Mouse (Mus musculus) liver, embryonic 16.5 days (tissue): ENCODE measurements around the gene Guk1. TPM values are rescaled to one million over a fixed set of nuclear protein-coding genes. Genes with fewer than 3 reads are reported as not detected.
A peak's percentile ranks its signal among the peaks of the same experiment; 100 is the strongest.
"Not testable (repeated sequence)": the region's sequence is repeated elsewhere in the genome, so short reads cannot be mapped to it uniquely, and the experiment has no call there.

Source experiments
- ATAC-seq: fragments of 200-750 bp; cut with Nextera tagmentation; 2 replicates; pipeline ENCODE4 v1.8.0; 2017; ENCODE audit warnings: low read depth, mild to moderate bottlenecking, moderate number of reproducible peaks, moderate library complexity
- H3K27ac ChIP-seq: fragments of 300-500 bp; sonication (generic); 2 replicates; pipeline ENCODE4 v1.5.1; 2014; ENCODE audit warnings: mild to moderate bottlenecking, low read length
- H3K27me3 ChIP-seq: fragments of 300-500 bp; sonication (generic); 2 replicates; pipeline ENCODE4 v1.6.1; 2014; ENCODE audit warnings: low read depth, low read length, mixed read lengths; ENCODE audit not compliant: control insufficient read depth, insufficient read depth
- H3K36me3 ChIP-seq: fragments of 300-500 bp; sonication (generic); 2 replicates; pipeline ENCODE4 v1.6.1; 2014; ENCODE audit warnings: mild to moderate bottlenecking; ENCODE audit not compliant: control insufficient read depth, insufficient read depth
- H3K4me1 ChIP-seq: fragments of 300-500 bp; sonication (generic); 2 replicates; pipeline ENCODE4 v1.6.1; 2014; ENCODE audit warnings: low read depth, low read length, mixed read lengths; ENCODE audit not compliant: control insufficient read depth
- H3K4me2 ChIP-seq: fragments of 300-500 bp; sonication (generic); 2 replicates; pipeline ENCODE4 v1.6.1; 2014; ENCODE audit warnings: low read depth, low read length, mixed read lengths
- H3K4me3 ChIP-seq: fragments of 300-500 bp; sonication (generic); 2 replicates; pipeline ENCODE4 v1.5.1; 2014; ENCODE audit warnings: low read depth, mild to moderate bottlenecking, low read length
- H3K9ac ChIP-seq: fragments of 300-500 bp; sonication (generic); 2 replicates; pipeline ENCODE4 v1.6.1; 2014; ENCODE audit warnings: low read depth, low read length
- H3K9me3 ChIP-seq: fragments of 300-500 bp; sonication (generic); replicated peaks from 2 replicates; pipeline ENCODE4 v1.6.1; 2016; ENCODE audit warnings: low read length; ENCODE audit not compliant: control insufficient read depth
- WGBS: fragments of 180-500 bp; shearing (Covaris S2); extraction: QIAGEN DNeasy Blood & Tissue Kit; methylation state at CpG from one replicate; pipeline ENCODE4 v1.1.7; 2014; ENCODE audit not compliant: insufficient replicate concordance; 5-methylcytosine and 5-hydroxymethylcytosine counted together
- polyA plus RNA-seq: library from polyadenylated mRNA; unstranded; fragments of >200 nt; fragmentation: Nextera tagmentation; extraction: Ambion mirVana; gene quantifications from 2 replicates; pipeline ENCODE4 v1.2.1, GENCODE M21; 2015

Guk1 gene
- polyA plus RNA-seq, 1 experiment from 2014 or later: 55.0 TPM

DNA sequence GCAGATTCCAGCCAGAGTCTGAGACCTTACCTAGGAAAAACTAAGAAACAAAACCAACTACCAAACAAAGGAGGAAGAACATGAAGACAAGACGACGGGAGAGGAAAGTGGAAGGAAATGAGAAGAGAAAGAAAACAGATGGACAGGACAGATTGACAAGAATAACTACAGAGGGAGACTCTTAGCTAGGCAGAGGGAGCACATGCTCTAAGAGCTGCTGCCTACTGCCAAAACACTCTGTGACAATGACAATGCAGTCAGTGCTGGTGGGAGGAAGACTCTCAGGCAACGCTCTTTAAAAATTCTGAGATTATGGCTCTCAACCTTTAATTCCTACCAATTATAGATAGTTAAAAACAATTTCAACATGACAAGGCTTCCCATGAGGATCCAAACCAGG, 24.9 kb upstream of the Guk1 start:
- peaks cover 28% of the 10 kb centered on the region for H3K36me3 ChIP-seq
- WGBS: 22% methylated on average over 3 of the region's 3 CpGs
- H3K4me3 ChIP-seq: no peak overlapping the region
- peaks cover 12% of the 10 kb centered on the region for H3K4me1 ChIP-seq
- no peaks in the 10 kb centered on the region for H3K27me3 ChIP-seq
- no peak overlapping the region for H3K27ac ChIP-seq
- ATAC-seq: no peak
- H3K4me2 ChIP-seq: no peak overlapping the region
- no peak overlapping the region for H3K9ac ChIP-seq
- no peaks in the 10 kb centered on the region for H3K9me3 ChIP-seq

DNA sequence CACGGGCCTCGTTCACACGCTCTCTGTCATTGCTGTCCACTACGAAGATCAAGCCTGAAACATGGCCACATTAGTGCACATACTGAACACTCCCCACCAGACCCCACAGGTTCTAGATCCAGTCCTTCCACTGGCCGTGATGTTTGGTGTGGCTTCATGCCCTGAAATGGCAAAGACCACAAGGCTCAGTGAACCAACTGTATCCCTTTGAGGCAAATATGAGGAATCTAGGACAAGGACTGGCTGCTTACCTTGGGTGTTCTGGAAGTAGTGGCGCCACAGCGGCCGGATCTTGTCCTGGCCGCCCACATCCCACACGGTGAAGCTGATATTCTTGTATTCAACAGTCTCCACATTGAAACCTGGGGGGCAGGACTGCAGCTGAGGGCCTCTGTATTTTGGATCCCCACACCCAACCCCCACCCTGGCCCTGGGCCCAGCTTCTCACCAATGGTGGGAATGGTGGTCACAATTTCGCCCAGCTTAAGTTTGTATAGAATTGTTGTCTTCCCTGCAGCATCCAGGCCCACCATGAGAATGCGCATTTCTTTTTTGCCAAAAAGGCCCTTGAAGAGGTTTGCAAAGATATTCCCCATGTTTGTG, 21.0 kb upstream of the Guk1 start:
- H3K4me1 ChIP-seq: peaks cover 22% of the 10 kb centered on the region
- no peak overlapping the region for H3K4me3 ChIP-seq
- H3K9ac ChIP-seq: no peak overlapping the region
- peaks cover 36% of the 10 kb centered on the region for H3K36me3 ChIP-seq
- no peak overlapping the region for H3K27ac ChIP-seq
- no peak for ATAC-seq
- H3K4me2 ChIP-seq: no peak overlapping the region
- H3K9me3 ChIP-seq: no peaks in the 10 kb centered on the region
- no peaks in the 10 kb centered on the region for H3K27me3 ChIP-seq
- 84% methylated on average over 12 of the region's 12 CpGs for WGBS

DNA sequence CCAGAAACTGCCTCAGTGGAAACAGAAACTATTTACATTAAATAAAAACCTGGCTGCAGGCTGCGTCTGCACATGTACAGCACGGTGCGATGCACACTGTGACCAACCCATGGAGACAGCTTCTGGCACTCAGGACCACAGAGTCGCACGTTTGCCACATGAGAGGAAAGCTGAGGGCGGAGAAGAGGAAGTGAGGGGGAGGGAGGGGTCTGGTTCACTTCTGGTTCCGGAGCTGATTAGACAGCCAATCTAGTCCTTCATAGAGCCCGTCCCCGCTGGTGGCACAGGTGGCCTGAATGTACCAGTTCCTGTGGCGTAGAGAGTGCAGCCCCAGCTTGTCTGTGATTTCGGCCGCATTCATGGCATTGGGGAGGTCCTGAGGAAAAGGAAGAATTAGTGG, 20.3 kb upstream of the Guk1 start:
- WGBS: 39% methylated on average over 12 of the region's 12 CpGs

DNA sequence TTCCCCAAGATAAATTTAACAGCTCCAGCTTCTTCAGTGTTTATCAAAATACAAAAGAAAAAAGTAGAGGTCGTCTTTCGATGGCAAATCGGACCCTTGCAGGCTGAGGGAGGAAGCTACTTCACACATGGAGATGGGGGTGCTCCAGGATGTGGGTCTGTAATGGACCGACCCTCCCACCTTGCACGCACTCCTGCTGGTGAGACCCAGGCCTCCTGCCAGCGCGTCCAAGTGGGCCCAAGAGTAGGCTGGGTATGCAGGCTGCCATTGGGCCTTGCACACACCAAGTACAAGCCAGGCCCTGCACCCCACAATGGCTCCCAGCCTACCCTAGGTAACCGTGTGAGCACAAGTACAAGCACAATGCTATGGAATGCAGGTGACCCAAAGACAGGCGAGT, 19.5 kb upstream of the Guk1 start:
- not testable (repeated sequence) for H3K4me3 ChIP-seq, H3K27ac ChIP-seq, H3K9me3 ChIP-seq, ATAC-seq, H3K27me3 ChIP-seq, H3K9ac ChIP-seq, H3K4me2 ChIP-seq
- Histone ChIP-seq H3K36me3 (peaks cover 36% of the 10 kb centered on the region), H3K4me1 (peaks cover 29% of the 10 kb centered on the region)
- 77% methylated on average over 9 of the region's 9 CpGs for WGBS

More for the DNA sequence above, 20.3 kb upstream of the Guk1 start:
- not testable (repeated sequence) for H3K9ac ChIP-seq, H3K27me3 ChIP-seq, H3K4me2 ChIP-seq, H3K9me3 ChIP-seq, ATAC-seq, H3K27ac ChIP-seq, H3K4me3 ChIP-seq
- Histone ChIP-seq H3K36me3 (peaks cover 36% of the 10 kb centered on the region), H3K4me1 (peaks cover 29% of the 10 kb centered on the region)

DNA sequence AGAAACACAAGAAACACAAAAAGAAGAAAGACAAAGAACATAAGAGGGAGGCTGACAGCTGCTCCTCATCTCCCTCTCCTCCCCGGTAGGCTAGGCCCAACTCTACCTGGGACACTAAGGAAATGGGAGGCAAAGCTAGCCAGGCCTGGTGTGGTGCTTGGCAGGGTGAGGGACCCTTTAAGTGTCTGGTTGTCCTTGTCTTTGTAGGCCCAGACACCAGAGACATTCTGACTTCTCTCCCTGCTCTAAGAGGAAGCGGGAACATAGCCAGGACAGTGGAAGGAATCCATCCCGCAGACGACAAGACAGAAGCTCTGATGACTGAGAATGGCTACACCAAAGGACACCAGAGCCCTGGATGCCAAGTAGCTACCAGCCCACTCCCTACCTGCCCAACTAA, 18.0 kb upstream of the Guk1 start:
- ATAC-seq: no peak
- peaks cover 29% of the 10 kb centered on the region for H3K4me1 ChIP-seq
- no peak overlapping the region for H3K27ac ChIP-seq
- H3K4me2 ChIP-seq: no peak overlapping the region
- 86% methylated on average over 4 of the region's 4 CpGs for WGBS
- H3K36me3 ChIP-seq: peaks cover 40% of the 10 kb centered on the region
- H3K9ac ChIP-seq: no peak overlapping the region
- H3K9me3 ChIP-seq: no peaks in the 10 kb centered on the region
- H3K4me3 ChIP-seq: no peak overlapping the region
- H3K27me3 ChIP-seq: no peaks in the 10 kb centered on the region

DNA sequence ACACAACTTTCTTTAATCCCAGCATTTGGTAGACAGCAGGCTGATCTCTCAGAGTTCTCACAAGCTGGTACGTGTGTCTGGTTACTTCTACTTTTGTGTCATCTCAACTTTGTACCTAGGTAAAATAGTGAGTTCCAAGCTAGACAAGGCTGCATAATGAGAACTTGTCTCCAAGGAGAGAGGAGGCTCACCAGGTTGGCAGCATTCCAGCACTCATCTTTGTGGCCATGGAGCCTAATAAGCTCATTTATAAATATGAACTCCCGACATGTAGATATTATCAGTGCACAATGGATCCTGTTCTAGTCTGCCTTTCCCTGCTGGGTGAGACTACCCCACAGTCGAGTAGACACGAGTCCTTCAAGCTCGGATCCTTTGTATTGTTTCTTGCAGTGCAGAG, 17.6 kb upstream of the Guk1 start:
- Histone ChIP-seq H3K9me3 (no peaks in the 10 kb centered on the region), H3K27ac (peak overlapping the region; percentile 95; the same call in 1 of the 2 replicates), H3K9ac (no peak overlapping the region), H3K4me3 (peak overlapping the region; percentile 99), H3K4me2 (peak overlapping the region; percentile 92), H3K27me3 (no peaks in the 10 kb centered on the region), H3K4me1 (peaks cover 29% of the 10 kb centered on the region), H3K36me3 (peaks cover 36% of the 10 kb centered on the region)
- no peak for ATAC-seq
- 67% methylated on average over 5 of the region's 5 CpGs for WGBS

DNA sequence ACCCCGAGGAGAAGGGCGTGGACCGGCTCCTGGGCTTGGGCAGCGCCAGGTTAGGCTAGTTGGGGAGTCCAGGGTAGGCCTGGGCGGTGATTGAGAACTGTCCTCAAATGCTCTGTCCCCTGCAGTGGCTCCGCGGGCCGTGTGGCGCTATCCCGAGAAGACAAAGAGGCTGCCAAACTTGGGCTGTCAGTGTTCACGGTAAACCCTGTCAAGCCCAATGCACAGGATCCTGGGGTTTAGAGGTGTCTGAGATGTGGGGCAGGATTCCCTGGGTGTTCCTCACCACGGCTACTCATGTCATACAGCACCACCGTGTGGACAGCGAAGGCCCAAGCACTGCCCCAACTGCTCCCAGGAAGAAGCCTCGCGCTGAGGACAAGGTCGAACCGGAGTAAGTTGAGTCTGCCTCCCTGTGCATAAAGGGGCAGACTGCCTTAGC, 17.0 kb upstream of the Guk1 start:
- WGBS: 9% methylated on average over 18 of the region's 18 CpGs
- H3K36me3 ChIP-seq: peaks cover 35% of the 10 kb centered on the region

DNA sequence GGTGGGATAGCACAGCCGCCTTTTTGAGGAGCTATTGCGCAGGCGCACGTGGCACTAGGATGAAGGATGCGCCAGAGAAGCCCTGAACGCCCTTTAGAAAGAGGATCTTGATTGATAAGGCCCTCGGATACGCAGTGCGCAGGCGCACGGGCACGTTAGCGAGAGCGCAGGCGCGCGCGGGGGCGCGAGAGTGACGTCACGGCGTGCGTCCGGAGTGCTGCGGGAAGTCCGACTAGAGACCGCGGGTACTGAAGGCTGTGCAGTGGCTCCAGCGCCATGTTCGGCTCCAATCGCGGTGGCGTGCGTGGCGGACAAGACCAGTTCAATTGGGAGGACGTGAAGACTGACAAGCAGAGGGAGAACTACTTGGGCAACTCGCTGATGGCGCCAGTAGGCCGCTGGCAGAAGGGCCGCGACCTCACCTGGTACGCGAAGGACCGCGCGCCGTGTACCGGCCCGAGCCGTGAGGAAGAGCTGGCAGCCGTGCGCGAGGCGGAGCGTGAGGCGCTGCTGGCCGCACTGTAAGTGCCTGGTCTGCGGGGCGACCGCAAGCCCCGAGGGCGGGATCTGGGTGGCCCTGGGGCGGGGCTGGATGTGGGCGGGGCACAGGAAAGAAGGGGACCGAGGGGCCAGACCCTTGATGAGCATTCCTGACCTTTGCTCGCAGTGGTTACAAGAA, 16.3 kb upstream of the Guk1 start, which contains the start of gene 2310033P09Rik:
Gene 2310033P09Rik, plus strand, starts transcription at position 169 of the 679 bp plus-strand sequence.
- H3K9me3 ChIP-seq: no peaks in the 10 kb centered on the region
- peak; percentile 84 for ATAC-seq
- WGBS: under 1% methylated on average over 67 of the region's 67 CpGs
- no peaks in the 10 kb centered on the region for H3K27me3 ChIP-seq
- peak within 1 kb of the TSS; percentile 95 for H3K27ac ChIP-seq
- H3K4me2 ChIP-seq: peak within 1 kb of the TSS; percentile 92
- H3K4me3 ChIP-seq: peak within 1 kb of the TSS; percentile 99
- peaks cover 29% of the 10 kb centered on the region for H3K4me1 ChIP-seq
- peaks cover 35% of the 10 kb centered on the region for H3K36me3 ChIP-seq
- H3K9ac ChIP-seq: peak within 1 kb of the TSS; percentile 96

More for the DNA sequence above, 17.0 kb upstream of the Guk1 start:
- peak overlapping the region; percentile 96 for H3K9ac ChIP-seq
- H3K4me2 ChIP-seq: peak overlapping the region; percentile 92
- peaks cover 29% of the 10 kb centered on the region for H3K4me1 ChIP-seq
- H3K27me3 ChIP-seq: no peaks in the 10 kb centered on the region
- peak overlapping the region; percentile 95 for H3K27ac ChIP-seq
- H3K4me3 ChIP-seq: peak overlapping the region; percentile 99
- ATAC-seq: peak; percentile 74
- no peaks in the 10 kb centered on the region for H3K9me3 ChIP-seq
